Mouse (Mus musculus): ENCODE measurements at regions not wholly inside any gene's neighbourhood (a gene's known extent, or its start where the extent isn't known, plus 50 kb on each side); places are given as distances from the start of the nearest gene placed in this dataset.

DNA sequence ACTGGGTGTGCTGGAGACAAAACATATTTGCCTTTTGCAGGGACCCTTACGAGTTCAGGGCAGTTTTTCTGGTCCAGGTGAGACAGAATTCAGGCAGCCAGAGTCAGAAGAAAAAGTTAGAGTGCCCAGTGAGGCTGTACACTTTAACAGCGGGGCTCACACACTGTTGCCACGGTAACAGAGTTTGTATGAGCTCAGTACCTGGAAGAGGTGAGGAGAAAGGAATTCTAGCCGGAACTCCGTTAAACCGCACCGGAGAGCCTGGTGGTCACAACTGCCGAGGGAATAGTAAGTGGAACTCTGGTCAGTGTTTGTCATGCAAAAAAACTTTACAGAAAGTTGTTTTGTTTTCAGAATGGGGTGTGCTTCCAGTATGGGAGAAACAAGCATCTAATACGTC is 222.6 kb upstream of the Pabpc6 start:
- no peak for TF ChIP-seq CTCF (IDR thresholded peaks at IDR 0.05; ENCODE audit: low read depth, low read length)
- no peak for TF ChIP-seq POLR2A (IDR thresholded peaks at IDR 0.05; ENCODE audit: insufficient read depth, low read length)
- TF ChIP-seq EP300 (IDR thresholded peaks at IDR 0.05; ENCODE audit: insufficient read depth, low read depth, low read length), result no peak

Data from ES-Bruce4 (cell line).